Mouse (Mus musculus): ENCODE data around the gene Otulin.

GRCm38 (mm10) chr15:27597516-27597915, 33.0 kb downstream of the Otulin start:
- TF ChIP-seq CTCF (IDR thresholded peaks at IDR 0.05; ENCODE audit: borderline replicate concordance, insufficient read depth, low read depth, low read length) = no peak
- no peak for TF ChIP-seq POLR2A (IDR thresholded peaks at IDR 0.05; ENCODE audit: borderline replicate concordance, insufficient read depth, low read length)

Data from cerebellum, adult 2 months (tissue).